Mouse (Mus musculus) frontal cortex, postnatal 36 days (tissue): Measurements from ENCODE around the gene Slc4a4.
"Not testable (repeated sequence)": the region's sequence is repeated elsewhere in the genome, so short reads cannot be mapped to it uniquely, and the experiment has no call there.

Source experiments
- DNase-seq, 2 experiments: peaks; one replicate each; pipeline ENCODE4 v3.0.0; 2022; ENCODE audit warnings: low spot score in 2 of 2

Slc4a4 gene

DNA sequence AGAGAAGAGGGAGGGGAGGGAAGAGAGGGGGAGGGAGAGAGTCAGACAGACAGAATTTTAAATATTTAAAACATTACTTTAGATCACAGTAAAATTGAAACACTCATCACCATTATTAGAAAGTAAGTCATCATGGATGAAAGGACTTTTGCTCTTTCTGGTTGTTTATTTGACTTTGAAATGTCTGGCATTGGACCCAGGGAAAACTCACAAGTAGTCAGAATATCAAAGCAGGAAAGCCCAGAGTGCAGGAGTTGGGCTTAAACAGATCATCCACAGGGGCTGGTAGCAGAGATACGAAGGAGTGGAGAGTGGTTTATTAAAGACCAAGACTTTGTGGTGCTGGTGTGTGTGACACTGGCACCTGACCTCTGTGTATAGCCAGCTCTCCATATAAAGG is 191.1 kb downstream of the Slc4a4 start:
- no peak for DNase-seq

DNA sequence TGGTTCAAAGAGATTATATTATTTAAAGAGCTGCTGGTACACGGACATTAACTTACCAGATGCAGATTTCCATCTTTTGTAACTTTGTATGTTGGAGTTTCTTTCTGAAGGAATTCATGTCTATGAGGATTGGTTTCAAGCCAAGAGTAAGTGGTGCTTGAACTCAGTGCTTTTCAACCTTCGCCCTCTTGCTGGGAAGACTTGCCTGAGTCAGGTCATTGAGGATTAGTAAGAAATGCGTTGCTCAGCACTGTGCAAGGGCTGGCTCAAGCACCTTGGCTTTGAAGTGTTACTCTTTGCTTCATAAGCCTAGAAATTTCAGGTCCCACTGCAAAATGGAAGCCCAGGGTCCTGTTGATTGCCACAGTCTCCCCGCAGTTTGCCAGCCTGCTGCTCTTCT is 196.9 kb downstream of the Slc4a4 start:
- no peak for DNase-seq

DNA sequence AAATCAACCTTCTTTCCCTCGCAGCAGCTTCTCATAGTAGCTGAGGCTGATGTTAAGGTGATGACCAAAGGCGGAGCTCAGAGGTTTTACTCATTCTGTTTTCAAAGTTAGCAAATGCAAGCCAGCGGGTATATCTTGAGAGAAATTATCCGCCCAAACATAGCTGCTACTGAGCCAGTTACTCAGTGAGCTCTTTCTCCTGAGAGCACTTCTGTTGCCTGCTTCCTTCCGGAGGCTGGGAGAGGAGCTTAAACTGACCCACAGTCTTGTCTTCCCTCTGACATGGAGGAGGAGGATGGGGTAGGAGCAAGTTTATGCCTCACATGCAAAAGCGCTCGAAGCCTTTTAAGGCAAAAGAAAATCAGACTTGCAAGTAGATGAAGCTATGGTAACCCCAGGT is 201.3 kb downstream of the Slc4a4 start:
- peak; percentile 16 to 23 for DNase-seq

DNA sequence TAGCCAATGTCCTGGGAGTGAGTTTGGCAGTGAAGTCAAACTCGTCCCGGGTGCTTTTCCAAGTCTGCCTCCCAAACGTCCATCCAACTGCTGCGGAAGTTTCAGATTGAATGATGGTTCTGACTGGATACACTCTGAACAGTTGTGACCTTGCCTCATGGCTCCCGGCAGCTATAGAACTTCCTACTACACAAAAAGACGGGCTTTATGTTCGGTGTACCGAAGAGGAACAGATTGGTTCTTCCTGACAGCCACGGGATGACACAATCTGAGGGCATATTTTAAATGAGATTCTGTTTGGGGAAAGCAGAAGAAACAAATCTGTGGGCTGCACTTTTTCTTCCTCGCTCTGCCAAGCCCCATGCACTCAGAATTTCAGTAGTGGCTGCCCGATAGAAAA is 201.8 kb downstream of the Slc4a4 start:
- DNase-seq: peak; percentile 6 to 38

- no peak for DNase-seq
Measured at GRCm38 (mm10) chr5:89090131-89090530, 203.5 kb downstream of the Slc4a4 start.

DNA sequence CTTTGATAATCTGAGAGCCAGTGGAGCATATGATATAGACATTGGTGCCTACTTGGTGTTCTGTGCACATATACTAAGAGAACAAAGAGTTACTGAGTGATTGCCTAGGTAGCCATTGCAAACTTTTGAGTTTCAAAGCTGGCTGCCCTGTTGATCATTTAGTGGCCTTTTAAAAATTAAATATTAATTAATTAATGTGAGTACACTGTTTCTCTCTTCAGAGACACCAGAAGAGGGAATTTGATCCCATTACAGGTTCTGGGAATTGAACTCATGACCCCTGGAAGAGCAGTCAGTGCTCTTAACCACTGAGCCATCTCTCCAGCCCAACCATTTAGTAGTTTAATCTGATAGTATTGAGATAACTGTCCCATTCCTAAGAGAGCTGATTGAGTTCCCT is 209.8 kb downstream of the Slc4a4 start:
- DNase-seq: no peak

DNA sequence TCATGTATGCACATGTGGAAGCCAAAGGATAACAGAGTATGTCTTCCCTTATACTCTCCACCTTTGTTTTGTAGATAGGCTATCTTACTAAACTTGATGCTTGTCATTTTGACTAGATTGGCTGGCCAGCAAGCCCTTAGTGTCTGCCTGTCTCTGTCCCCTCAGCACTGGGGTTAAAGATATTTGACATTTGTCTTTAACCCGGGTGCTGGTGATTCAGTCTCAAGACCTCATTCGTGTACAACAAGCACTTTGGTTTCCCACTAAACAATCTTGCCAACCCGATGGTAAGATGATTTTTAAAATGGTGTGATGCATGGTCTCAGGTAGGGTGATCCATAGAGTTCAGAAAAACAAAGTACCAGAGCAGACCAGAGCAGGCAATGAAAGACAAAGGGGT is 210.7 kb downstream of the Slc4a4 start:
- no peak for DNase-seq

DNA sequence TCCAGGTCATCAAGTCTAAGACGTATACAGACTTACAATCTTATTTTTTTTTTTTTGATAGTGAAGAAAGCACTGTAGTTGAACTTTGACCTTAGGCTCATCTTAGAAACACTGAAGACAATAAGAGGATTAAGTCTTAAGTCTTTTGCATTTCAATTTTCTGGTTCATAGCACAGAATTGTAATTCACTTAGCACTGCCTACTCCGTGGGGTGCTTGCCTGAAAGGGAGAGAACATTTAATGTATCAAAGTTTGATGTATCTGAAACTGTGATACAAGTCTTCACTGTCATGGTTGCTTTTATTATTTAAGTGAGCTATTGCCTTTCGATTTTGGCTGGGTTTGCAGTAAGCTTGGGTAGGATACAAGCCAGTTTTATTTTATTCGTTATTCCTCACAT is 211.5 kb downstream of the Slc4a4 start:
- no peak for DNase-seq

DNA sequence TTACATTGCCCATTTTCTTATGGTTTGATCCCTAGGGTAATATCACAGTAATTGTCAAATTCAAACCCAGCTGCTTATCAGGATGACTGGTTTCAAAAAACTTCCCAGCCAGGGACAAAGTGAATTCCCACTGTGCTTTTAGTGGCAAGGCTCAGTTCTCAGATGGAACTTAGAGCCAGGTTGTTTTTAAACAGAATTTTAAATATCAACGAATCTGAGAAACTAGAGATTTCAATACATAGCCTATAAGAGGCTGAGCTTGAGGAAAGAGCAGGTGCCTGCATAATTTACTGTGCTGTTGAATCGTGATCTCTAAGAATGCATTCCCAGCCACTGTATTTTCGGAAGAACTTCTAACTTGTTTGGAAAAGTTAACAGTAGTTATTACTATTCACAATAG is 213.3 kb downstream of the Slc4a4 start:
- DNase-seq: no peak

- no peak for DNase-seq
Measured at GRCm38 (mm10) chr5:89102560-89102959, 215.9 kb downstream of the Slc4a4 start.

DNA sequence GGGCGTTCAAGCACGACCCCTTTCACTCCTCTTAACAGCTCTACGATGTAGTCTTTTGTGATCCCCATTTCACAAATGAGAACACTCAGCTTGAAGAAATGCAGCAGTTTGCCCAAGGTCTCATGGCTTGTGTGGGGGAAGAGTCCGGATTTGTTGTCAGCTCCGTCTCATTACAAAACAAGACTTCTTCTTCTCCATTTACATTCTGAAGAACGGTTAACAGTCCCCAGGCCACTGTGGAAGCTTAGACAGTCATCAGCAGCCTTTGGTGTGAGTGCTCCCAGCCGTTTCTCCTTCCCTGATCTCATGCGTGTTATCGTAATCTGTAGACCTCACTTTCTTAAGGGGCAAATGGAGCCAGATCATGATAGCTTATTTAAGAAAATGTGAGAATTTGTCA is 218.7 kb downstream of the Slc4a4 start:
- DNase-seq: no peak

- no peak for DNase-seq
Measured at GRCm38 (mm10) chr5:89106217-89106616, 219.6 kb downstream of the Slc4a4 start.

- no peak for DNase-seq
Measured at GRCm38 (mm10) chr5:89108809-89109208, 222.2 kb downstream of the Slc4a4 start.

DNA sequence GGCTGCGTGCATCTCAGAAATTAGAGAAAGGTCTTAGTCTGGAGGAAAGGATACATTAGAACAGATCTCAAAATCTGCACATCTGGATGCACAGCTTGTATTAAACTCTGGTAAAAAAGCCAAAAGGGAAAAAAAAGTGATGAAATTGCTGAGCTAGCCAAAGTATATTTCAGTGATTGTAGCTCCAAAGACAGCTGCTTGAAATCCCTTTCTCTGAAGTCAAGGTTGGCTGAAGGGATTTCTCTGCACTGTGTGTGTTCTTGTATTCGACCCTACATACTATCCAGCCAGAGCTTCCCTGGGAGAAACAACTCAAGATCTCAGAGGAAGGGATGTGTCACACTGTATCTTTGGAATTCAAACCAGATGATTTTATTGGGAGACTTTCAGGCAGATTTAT is 223.2 kb downstream of the Slc4a4 start:
- no peak for DNase-seq

GRCm38 (mm10) chr5:89111987-89112386 is 225.4 kb downstream of the Slc4a4 start:
- not testable (repeated sequence) for DNase-seq

DNA sequence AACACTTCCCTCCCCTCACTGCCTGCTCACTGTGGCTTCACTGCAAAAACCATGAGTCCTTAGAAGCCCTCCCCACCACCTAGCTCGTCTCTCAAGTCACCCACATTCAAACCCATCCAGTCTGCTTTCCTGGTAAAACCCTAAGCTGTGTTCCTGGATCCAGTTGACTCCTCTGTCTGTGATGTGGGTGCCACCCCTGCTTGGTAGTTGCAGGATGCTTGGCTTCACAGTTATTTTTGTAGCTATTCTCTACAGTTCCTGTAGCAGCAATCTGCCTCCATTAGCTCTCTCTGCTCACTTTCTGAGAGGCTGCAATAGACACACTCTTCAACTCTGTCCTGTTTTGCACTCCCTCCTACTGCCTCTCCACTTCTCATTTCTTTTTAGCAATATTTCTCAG is 234.3 kb downstream of the Slc4a4 start:
- peak; percentile 36 to 50 for DNase-seq

DNA sequence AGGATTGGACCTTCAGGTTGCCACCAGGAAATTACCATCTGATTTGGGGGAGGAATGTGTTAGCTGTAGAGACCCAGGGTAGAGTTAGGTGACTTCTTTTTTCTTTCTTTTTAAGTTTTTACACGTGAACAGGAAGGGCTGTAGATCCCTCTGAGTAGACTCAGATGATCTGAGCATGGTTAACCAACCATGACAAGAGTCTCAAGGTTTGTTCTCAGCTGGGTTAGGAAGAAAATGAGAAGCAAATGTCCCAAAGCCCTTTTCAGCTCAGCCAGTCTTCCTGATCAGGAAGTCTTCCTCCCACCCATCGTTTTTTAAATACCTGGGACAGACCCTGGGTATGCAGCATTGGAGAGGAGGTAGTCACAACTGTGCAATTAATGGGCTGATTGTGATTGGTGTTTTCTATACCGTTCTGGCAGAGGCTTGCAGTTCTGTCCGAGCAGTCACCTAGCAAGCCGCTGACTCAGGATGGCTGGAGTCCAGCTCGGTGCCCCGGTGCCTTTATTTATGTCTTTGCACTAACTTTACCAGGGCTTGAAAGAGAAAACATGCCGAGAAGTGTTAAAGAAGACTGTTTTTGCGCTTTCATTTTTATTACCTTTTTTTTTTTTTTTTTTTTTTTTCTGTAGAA is 236.8 kb downstream of the Slc4a4 start:
- no peak for DNase-seq

DNA sequence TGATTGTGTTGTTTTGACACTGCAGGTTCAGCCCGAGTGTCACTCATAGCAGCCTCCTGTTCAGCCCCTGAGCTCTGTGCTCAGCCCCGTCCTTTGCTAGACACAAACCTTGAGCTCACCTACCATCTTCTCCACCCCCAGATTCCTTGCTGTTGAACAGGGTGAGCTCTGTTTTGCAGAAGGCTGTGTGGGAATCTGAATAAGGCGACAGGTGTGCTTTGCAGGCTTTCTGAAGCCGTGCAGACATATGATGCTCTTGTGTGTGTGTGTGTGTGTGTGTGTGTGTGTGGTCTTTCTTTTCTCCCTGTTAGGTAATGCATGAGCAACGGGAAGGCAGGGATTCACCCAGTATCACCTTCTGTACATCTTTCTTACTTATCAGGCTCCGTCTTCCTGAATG is 241.6 kb downstream of the Slc4a4 start:
- no peak for DNase-seq

- DNase-seq: peak; percentile 59 to 75
Measured at GRCm38 (mm10) chr5:89135776-89136175, 249.2 kb downstream of the Slc4a4 start.

DNA sequence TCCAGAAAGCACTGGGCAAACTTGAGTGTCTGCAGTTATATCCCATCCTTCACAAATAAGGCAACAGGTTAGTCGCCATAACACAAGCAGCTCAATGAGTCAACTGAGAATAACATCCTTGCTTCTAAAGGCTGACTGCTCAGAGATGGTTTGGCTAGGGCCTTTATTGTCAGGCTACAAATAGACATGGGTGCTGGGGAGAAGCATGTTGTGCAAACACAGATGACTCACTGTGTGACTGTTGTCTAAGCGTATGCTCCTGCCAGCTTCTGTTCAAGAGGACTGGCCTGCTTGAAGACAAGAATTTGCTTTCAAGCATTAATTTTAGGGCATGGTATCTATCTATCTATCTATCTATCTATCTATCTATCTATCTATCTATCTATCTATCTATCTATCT is 253.5 kb downstream of the Slc4a4 start:
- no peak for DNase-seq

GRCm38 (mm10) chr5:89141761-89142160 is 255.1 kb downstream of the Slc4a4 start:
- DNase-seq: peak in 1 of 2 experiments; percentile 64

DNA sequence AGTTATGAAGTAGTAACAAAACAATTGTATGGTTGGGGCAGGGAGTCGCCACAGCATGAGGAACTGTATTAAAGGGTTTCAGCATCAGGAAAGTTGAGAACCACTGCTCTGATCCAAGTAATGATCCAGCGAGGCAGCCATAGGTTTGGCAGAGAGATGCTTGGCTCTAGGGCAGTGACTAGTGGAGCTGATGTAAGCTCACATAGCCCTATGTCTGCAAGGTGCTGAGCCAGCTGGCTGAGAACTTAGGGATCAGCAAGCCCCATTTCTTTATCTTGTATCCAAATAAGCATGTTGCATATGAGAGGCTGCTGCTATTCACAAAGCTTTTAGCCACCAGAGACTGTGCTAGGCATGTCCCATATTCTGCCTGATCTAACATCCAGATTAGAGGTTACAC is 259.7 kb downstream of the Slc4a4 start:
- no peak for DNase-seq

DNA sequence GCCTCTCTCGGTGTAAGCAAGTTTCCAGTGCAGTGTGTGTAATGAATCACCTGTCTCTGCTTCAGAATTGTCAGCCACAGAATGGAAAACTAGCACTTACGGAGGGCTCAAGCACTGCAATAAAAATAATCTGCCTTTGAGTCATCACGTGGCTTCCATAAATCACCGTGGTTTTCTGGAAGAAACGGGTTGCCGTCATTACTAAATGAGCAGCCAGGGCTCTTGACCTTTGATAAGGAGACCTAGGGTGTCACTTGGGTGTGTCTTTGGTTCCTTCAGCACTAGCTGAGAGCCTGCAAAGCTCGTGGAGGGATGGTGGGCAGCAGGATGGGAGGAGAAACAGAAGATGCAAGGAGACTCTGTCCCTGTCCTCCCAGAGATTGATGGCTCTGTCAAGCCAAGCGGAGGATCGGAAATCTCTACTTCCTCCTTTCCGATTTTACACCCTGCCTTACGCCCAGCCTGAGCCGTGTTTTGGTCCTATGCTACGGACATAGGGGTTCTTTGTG is 260.7 kb downstream of the Slc4a4 start:
- DNase-seq: no peak

DNA sequence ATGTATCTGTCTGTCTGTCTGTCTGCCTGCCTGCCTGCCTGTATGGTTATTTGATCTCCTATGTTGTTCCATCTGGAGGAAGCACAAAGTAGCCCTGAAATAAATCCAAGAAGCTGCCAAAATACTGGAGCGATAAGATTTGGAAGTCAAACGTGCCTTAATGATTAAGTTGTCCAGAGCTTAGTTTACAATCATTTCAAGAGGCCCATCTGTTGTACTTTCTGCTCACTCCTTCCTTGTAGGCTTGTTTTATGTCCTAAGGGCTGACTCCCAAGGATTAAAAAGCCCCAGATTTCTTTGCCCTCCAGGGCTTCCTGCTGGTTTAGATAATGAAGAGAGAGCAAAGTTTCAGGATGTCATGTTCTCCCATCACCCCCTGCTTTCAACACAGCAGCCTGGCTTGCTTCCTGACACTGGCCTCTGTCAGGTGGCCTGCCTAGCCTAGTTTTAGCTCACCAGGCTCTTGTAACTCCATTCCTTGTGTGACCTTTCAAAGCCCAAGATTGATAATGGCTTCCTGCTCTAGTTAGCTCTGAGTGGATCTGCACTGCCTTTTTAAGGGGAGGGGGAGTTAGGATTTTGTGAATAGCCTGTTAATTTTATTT is 262.9 kb downstream of the Slc4a4 start:
- DNase-seq: no peak
